Mouse (Mus musculus) gastrocnemius, postnatal 14 days (tissue): ENCODE measurements around the gene Lepr. TPM values are rescaled to one million over a fixed set of nuclear protein-coding genes. Genes with fewer than 3 reads are reported as not detected.

Experiments used
- DNase-seq: peaks from one replicate; pipeline ENCODE4 v3.0.0; 2021; ENCODE audit warnings: mixed read lengths
- intact Hi-C: fragments of 180-260 bp; cut with DNase I; formaldehyde crosslinking; loops from one replicate; pipeline ENCODE4 v1.15.1; 2025; ENCODE audit warnings: low total_unique reads
- long read RNA-seq, 2 experiments: library from polyadenylated mRNA; stranded (forward); transcript quantifications; one replicate each; pipeline ENCODE4 v2.0.0; 2021
- total RNA-seq, 2 experiments: library from RNA; stranded (reverse); gene quantifications; 2 replicates each; pipeline ENCODE4 v1.2.3; 2021

The Lepr gene
- 1 to 10 TPM; 3.4 to 3.8 TPM for total RNA-seq
- long read RNA-seq, experiment 1, partial matches to known transcripts = 1 of 1 reads
- long read RNA-seq, experiment 1, other reads (novel, unspliced or antisense) = 0 of 1 reads
- long read RNA-seq, experiment 2 = 0 reads

DNA sequence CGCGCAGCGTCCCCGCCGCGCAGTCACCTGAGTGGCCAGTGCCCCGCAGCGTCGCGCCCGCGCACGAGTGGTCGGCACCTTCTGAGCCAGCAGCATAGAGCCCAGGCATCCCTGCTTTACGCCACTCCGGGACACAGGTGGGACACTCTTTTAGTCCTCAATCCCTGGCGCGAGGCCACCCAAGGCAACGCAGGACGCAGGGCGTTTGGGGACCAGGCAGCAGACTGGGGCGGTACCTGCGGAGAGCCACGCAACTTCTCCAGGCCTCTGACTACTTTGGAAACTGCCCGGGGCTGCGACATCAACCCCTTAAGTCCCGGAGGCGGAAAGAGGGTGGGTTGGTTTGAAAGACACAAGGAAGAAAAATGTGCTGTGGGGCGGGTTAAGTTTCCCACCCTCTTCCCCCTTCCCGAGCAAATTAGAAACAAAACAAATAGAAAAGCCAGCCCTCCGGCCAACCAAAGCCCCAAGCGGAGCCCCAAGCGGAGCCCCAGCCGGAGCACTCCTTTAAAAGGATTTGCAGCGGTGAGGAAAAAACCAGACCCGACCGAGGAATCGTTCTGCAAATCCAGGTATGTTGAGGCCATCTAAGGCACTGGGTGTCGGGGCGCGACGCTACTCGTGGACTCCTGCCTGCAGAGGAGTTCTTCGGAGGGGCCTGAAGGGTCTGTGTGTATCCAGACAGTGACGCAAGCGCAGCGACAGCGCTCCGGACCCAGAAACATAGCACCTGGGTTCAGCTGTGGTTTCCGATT lies at the start of gene Lepr:
Gene Lepr (plus strand): TSS at position 38 of the 755 bp plus-strand sequence.
- intact Hi-C loops = no loop called here

GRCm38 (mm10) chr4:101669161-101669560 lies 48.0 kb upstream of the Lepr start:
- intact Hi-C loops = no loop called here
- no peak for DNase-seq

More for the DNA sequence above, at the start of gene Lepr:
- DNase-seq = peak; percentile 17

GRCm38 (mm10) chr4:101669811-101670210 lies 47.4 kb upstream of the Lepr start:
- no peak for DNase-seq
- intact Hi-C loops = no loop called here

DNA sequence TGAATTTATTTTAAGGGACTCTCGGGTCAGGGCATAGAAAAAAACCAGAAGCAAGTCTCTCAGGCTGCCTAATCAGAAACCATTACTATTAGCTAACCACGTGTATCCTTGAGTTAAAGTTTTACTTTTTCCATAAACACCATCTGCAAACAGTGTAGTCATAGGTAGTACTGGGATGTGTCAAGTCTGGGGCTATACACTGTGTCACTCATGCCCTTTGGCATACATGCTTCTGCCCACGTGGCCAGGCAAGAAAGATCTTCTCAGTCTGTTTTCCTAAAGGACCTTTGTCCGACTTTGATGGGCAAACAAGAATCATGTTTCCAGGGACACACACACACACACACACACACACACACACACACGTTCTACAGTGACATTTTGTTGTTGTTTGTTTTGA lies 42.4 kb upstream of the Lepr start:
- DNase-seq = no peak

DNA sequence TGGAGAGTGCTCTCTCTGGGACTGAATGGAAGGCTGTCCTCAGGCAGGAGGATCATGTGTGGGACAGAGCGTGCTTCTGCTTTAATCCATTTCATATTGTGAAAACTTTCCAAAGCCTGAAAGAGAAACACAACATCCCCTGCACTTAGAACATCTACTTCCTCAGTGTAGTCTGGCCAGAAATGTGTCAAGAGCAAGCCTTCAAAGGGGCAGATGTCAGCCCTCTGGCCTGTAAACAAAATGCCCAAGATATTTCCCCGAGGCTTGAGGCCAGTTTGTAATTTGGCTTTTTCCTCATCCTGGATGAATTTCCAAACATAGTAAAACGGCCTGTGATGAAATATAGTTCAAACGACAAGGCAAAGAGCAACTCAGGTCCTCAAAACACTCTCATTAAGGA lies 41.5 kb upstream of the Lepr start:
- intact Hi-C loops = no loop called here
- DNase-seq = no peak

More for the DNA sequence above, 42.4 kb upstream of the Lepr start:
- intact Hi-C loops = no loop called here

DNA sequence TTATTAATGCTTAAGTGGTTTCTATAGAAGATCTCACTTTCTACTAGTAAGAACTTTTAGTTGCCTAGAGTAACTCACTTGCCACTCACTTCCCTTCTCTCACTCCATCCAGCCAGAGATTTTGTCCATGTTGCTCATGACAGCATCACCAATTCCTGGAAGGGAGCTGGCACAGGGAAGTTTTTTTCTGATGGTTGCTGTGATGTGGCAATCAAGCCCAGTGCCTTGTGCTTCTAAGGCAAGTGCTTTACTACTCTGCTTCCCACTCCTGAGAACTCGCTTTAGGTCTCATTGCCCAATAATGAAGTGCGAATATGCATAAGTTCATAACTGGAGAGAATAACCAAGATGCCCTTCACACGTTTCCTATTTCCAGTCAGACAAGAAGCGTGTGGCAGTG lies 34.6 kb upstream of the Lepr start:
- intact Hi-C loops = no loop called here

GRCm38 (mm10) chr4:101683086-101683485 lies 34.1 kb upstream of the Lepr start:
- DNase-seq = no peak
- intact Hi-C loops = no loop called here

More for the DNA sequence above, 34.6 kb upstream of the Lepr start:
- DNase-seq = no peak

DNA sequence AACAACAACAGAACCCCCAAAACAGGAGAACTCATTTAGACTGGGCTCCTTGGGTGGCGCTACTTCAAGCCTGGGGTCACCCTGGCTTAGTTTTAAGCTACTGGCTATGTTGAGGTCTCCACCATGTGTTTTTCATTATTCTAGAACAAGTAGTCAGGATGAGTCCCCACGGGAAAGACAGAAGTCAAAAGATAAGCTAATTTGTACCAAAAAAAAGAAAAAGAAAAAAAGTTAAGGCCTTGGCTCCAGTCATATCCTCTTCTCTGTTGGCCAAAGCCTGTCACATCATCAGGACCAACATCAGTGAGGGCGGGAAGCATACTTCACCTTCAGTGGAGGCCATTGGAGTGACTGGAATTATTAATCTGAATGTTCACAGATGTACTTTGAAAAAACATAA lies 32.4 kb upstream of the Lepr start:
- DNase-seq = no peak
- intact Hi-C loops = no loop called here

DNA sequence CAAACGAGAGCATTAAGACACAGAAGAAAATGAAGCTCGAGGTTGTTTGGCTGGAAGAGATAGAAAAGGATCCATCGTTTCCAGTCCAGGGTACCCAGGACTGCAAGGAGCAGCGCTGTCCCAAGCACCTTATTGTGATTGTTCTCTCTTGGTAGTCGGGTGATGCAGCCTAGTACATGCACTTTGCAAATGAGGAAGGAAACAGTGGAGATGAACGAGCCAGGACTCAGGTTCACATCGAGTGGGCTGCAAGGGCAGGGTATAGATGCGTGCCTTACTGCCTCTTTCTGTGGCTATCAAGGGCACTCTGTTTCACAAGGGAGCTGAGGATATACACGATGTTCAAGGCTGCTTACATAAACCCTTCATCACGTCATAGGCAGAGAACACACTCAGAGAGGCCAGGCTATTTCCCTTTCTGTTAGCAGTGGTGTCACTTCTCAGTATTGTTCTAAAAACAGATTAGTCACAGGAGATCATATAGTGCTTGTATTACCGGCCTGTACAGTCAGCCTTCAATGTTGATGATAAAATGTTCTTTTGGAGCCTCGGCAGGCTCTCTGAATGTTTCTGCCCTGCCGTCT lies 30.9 kb upstream of the Lepr start:
- DNase-seq = no peak
- intact Hi-C loops = no loop called here

DNA sequence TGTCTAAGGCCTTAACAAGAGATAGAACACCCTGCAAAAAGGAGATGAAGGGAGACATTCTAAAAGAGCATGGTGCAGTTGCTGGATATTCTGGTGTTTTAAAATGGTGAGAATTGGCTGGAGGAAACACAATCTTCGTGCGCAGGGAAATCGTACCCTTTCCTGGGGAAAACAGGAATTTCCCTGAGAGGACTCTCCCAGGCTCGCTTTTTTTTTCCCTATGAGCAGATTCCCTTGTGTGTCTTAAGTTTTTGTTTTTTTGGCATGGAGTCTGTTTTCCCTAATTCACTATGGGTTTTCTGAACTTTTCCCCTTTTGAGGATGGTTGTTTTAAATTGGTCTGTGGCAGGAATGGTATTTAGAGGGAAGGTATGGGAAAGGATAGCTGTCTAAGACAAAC lies 28.0 kb upstream of the Lepr start:
- intact Hi-C loops = no loop called here
- DNase-seq = no peak

- intact Hi-C loops = no loop called here
- DNase-seq = no peak
These were observed 27.6 kb upstream of the Lepr start for GRCm38 (mm10) chr4:101689645-101690044.

DNA sequence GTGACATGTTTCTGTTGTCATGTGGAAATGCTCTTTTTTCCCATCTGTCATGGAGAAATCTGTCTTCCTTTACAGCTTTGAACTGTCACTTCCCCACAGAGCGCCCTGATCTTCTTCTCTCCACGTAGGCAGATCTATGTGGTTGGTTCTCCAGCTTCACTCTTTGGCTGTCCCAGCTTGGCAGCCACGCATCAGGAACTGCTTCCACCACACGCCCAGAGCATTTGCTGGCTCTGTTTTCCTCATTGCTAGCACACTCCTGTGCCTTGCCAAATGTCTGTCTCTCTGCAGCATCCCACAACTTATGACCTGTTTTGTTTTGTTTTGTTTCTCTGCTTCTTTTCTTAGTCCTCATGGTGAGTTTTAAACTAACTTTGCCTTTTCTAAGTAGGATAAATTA lies 24.3 kb upstream of the Lepr start:
- intact Hi-C loops = no loop called here
- DNase-seq = peak; percentile 42

DNA sequence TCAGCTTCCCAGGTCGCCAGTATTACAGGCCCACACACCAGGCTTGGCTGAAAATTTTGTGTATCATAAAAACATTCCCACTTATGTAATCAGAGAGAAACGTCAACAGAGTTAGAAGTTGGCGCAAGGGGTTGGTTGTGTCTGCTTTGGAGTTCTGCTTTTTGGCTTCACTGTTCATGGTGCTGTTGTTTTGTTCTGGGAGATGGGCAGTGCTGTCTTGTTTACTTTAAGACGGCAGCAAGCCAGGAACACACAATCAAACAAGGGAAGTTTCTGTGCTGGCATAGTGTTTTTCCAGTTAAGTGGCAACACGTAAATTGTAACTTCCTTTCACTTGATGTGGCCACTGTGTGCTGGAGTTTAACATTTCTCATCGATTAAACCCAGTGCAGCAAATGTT lies 22.7 kb upstream of the Lepr start:
- intact Hi-C loops = no loop called here
- no peak for DNase-seq

GRCm38 (mm10) chr4:101697236-101697635 lies 20.0 kb upstream of the Lepr start:
- intact Hi-C loops = no loop called here
- DNase-seq = no peak

- no peak for DNase-seq
- intact Hi-C loops = no loop called here
These were observed 17.8 kb upstream of the Lepr start for GRCm38 (mm10) chr4:101699423-101699822.

- intact Hi-C loops = no loop called here
These were observed 16.1 kb upstream of the Lepr start for GRCm38 (mm10) chr4:101700892-101701640.

GRCm38 (mm10) chr4:101705325-101705724 lies 11.9 kb upstream of the Lepr start:
- DNase-seq = no peak
- intact Hi-C loops = no loop called here

More at GRCm38 (mm10) chr4:101700892-101701640, 16.1 kb upstream of the Lepr start:
- no peak for DNase-seq

- intact Hi-C loops = no loop called here
- DNase-seq = no peak
These were observed 10.0 kb upstream of the Lepr start for GRCm38 (mm10) chr4:101707234-101707633.

- no peak for DNase-seq
- intact Hi-C loops = no loop called here
These were observed 9.3 kb upstream of the Lepr start for GRCm38 (mm10) chr4:101707953-101708352.

- intact Hi-C loops = no loop called here
- no peak for DNase-seq
These were observed 6.8 kb upstream of the Lepr start for GRCm38 (mm10) chr4:101710361-101710760.
